Mouse (Mus musculus) testis, adult 2 months (tissue): ENCODE measurements around the gene Tssk6. TPM values are rescaled to one million over a fixed set of nuclear protein-coding genes. Genes with fewer than 3 reads are reported as not detected.

Experiments
- H3K27ac ChIP-seq: fragments of 200-500 bp; 2 replicates; pipeline ENCODE4 v1.5.1; 2012; ENCODE audit warnings: low read depth, low read length; ENCODE audit not compliant: control insufficient read depth, insufficient read depth
- H3K27me3 ChIP-seq: fragments of 200-500 bp; 2 replicates; pipeline ENCODE4 v1.6.1; 2012; ENCODE audit warnings: mild to moderate bottlenecking, low read length, moderate library complexity; ENCODE audit not compliant: control insufficient read depth, insufficient read depth
- H3K36me3 ChIP-seq: fragments of 200-500 bp; 2 replicates; pipeline ENCODE4 v1.6.1; 2012; ENCODE audit warnings: mild to moderate bottlenecking, low read length; ENCODE audit not compliant: control insufficient read depth, insufficient read depth
- H3K4me1 ChIP-seq: fragments of 200-500 bp; 2 replicates; pipeline ENCODE4 v1.6.1; 2012; ENCODE audit warnings: low read length; ENCODE audit not compliant: control insufficient read depth, insufficient read depth
- H3K4me3 ChIP-seq: fragments of 200-500 bp; 2 replicates; pipeline ENCODE4 v1.5.1; 2012; ENCODE audit warnings: low read depth, mild to moderate bottlenecking, low read length, moderate library complexity, mixed read lengths; ENCODE audit not compliant: control insufficient read depth
- CTCF ChIP-seq: fragments of 200-500 bp; IDR thresholded peaks from 2 replicates; pipeline ENCODE4 v1.5.1; 2012; ENCODE audit warnings: low read depth, mild to moderate bottlenecking, inconsistent platforms, low read length, moderate library complexity; ENCODE audit not compliant: control insufficient read depth, insufficient read depth, insufficient replicate concordance
- POLR2A ChIP-seq: fragments of 200-500 bp; IDR thresholded peaks from 2 replicates; pipeline ENCODE4 v1.6.1; 2012; ENCODE audit warnings: low read depth, mild to moderate bottlenecking, inconsistent platforms, low read length, moderate library complexity; ENCODE audit not compliant: control insufficient read depth
- polyA plus RNA-seq: library from polyadenylated mRNA; depleted of rRNA; stranded (reverse); fragments of >200 nt; gene quantifications from 2 replicates; pipeline ENCODE4 v1.2.3, GENCODE M21; 2012; rRNA removed

The Tssk6 gene
- 844 and 936 TPM in 2 replicates for polyA plus RNA-seq

DNA sequence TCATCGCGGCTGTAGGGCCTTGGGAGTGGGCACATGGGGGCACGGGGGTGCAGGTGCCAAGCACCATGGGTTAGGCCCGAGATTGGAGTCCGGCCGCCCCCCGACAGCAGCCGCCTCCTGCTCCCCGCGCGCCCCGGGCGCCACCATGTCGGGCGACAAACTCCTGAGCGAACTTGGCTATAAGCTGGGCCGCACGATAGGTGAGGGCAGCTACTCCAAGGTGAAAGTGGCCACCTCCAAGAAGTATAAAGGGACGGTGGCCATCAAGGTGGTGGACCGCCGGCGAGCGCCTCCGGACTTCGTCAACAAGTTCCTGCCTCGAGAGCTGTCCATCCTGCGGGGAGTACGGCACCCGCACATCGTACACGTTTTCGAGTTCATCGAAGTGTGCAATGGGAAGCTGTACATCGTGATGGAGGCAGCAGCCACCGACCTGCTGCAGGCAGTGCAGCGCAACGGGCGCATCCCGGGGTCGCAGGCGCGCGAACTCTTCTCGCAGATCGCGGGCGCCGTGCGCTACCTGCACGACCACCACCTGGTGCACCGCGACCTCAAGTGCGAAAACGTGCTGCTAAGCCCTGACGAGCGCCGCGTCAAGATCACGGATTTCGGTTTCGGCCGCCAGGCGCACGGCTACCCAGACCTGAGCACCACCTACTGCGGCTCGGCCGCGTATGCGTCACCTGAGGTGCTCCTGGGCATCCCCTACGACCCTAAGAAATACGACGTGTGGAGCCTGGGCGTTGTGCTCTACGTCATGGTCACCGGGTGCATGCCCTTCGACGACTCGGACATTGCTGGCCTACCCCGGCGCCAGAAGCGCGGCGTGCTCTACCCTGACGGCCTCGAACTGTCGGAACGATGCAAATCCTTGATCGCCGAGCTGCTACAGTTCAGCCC is at the start of gene Tssk6, which contains the start of the genes Ndufa13 and Yjefn3:
Gene Tssk6 (plus strand): TSS at position 22 of the 900 bp plus-strand sequence.
Gene Ndufa13 (minus strand): TSS at position 396 of the 900 bp plus-strand sequence.
Gene Yjefn3 (minus strand): TSS at position 550 of the 900 bp plus-strand sequence.
- H3K4me3 ChIP-seq: peak within 1 kb of the TSS; percentile 99
- no peaks in the 10 kb centered on the region for H3K36me3 ChIP-seq
- H3K27me3 ChIP-seq: no peaks in the 10 kb centered on the region
- peaks cover 24% of the 10 kb centered on the region for H3K4me1 ChIP-seq
- peak within 1 kb of the TSS; percentile 97 for H3K27ac ChIP-seq
- TF ChIP-seq CTCF (no peak), POLR2A (peak; percentile 50)

DNA sequence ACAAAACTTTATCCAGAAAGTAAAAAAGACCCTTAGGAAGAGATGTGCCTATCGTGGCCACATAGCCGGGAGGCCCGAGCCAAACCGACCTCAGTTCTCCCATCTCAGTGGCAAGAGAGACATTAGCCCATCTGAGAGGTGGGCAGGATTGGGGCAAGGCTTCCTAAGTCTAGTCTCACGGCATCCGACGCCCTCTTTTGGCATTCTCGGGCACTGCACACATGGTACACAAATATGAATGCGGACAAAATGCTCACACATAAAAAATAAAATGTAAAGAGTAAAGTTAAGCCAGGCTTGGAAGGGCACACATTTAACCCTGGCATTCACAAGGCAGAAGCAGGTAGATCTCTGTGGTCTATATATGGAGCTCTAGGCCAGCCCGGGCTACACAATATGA is 48.1 kb upstream of the Tssk6 start:
- Histone ChIP-seq H3K36me3 (no peaks in the 10 kb centered on the region), H3K27ac (no peak overlapping the region), H3K4me1 (no peaks in the 10 kb centered on the region), H3K4me3 (no peak overlapping the region), H3K27me3 (no peaks in the 10 kb centered on the region)
- no peak for TF ChIP-seq POLR2A
- TF ChIP-seq CTCF: no peak; the same call in 1 of the 2 replicates

DNA sequence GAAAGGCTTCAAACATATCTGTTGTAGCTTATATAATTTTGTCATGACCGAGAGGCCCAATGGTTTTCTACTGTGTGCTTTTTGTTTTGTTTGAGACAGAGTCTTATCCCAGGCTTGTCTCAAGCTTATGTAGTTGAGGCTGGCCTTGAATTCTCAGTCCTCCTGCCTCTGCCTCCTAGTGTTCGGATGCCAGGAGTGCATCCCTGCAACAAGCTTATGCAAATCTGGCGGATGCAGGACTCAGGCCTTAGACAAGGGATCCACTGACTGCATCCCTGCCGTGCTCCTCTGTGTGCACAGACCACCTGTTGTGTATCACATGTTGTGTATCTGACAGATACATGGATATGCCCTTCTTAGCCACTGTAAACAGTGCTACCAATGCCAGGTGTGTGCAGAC is 41.2 kb upstream of the Tssk6 start:
- Histone ChIP-seq H3K27ac (no peak overlapping the region), H3K36me3 (no peaks in the 10 kb centered on the region; the same call in 1 of the 2 replicates)

DNA sequence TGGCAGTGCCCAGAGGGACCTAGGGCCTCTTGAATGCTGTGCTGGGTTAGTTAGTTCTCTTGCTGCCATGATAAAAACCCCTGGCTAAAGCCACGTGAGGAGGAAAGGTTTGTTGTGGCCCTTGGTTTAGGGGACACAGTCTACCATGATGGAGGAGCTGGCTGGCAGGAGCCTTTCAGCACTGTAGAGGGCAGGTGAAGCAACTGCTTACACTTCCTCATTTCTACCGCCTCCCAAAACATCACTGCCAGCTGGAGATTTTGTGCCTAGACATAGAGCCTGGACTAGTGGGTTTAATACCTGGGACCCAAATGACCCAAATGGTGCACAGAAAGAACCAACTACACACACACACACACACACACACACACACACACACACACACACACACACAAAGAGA is 40.7 kb upstream of the Tssk6 start:
- no peaks in the 10 kb centered on the region; the same call in 1 of the 2 replicates for H3K36me3 ChIP-seq
- TF ChIP-seq CTCF: no peak
- no peak for TF ChIP-seq POLR2A

More for the DNA sequence above, 41.2 kb upstream of the Tssk6 start:
- TF ChIP-seq POLR2A (no peak), CTCF (peak; percentile 26; the same call in 1 of the 2 replicates)
- H3K27me3 ChIP-seq: no peaks in the 10 kb centered on the region
- H3K4me3 ChIP-seq: no peak overlapping the region
- H3K4me1 ChIP-seq: no peaks in the 10 kb centered on the region

GRCm38 (mm10) chr8:69863387-69864020 is 38.5 kb upstream of the Tssk6 start:
- Histone ChIP-seq H3K27ac (no peak overlapping the region), H3K36me3 (no peaks in the 10 kb centered on the region; the same call in 1 of the 2 replicates), H3K4me3 (no peak overlapping the region), H3K4me1 (no peaks in the 10 kb centered on the region), H3K27me3 (no peaks in the 10 kb centered on the region)
- TF ChIP-seq CTCF: no peak
- TF ChIP-seq POLR2A: no peak

More for the DNA sequence above, 40.7 kb upstream of the Tssk6 start:
- Histone ChIP-seq H3K27me3 (no peaks in the 10 kb centered on the region), H3K27ac (no peak overlapping the region), H3K4me1 (no peaks in the 10 kb centered on the region), H3K4me3 (no peak overlapping the region)

GRCm38 (mm10) chr8:69864180-69864579 is 37.8 kb upstream of the Tssk6 start:
- no peak for TF ChIP-seq CTCF
- Histone ChIP-seq H3K27ac (no peak overlapping the region), H3K27me3 (no peaks in the 10 kb centered on the region), H3K4me1 (no peaks in the 10 kb centered on the region), H3K4me3 (no peak overlapping the region), H3K36me3 (no peaks in the 10 kb centered on the region; the same call in 1 of the 2 replicates)
